Mouse (Mus musculus) liver, adult 2 months (tissue): ENCODE data around the gene Pde4a.

Experiments used
- CTCF ChIP-seq: fragments of 200-500 bp; IDR thresholded peaks from 2 replicates; pipeline ENCODE4 v1.5.1; 2011; ENCODE audit warnings: low read depth, low read length, control low read depth
- POLR2A ChIP-seq: fragments of 200-500 bp; IDR thresholded peaks from 2 replicates; pipeline ENCODE4 v1.6.1; 2011; ENCODE audit warnings: low read length, control low read depth; ENCODE audit not compliant: insufficient read depth; ENCODE audit errors: extremely low read depth

- no peak for TF ChIP-seq POLR2A
- no peak for TF ChIP-seq CTCF
These were observed 41.3 kb downstream of the Pde4a start for GRCm38 (mm10) chr9:21206848-21207247.
